Mouse (Mus musculus) layer of hippocampus, adult 9-10 months (tissue): ENCODE measurements around the gene Col4a3bp.

Source experiments
- DNase-seq: peaks from one replicate; pipeline ENCODE4 v3.0.0; 2022; ENCODE audit warnings: low spot score

The Col4a3bp gene

GRCm38 (mm10) chr13:96542081-96542889 lies at the start of gene Col4a3bp, which contains the start of gene Polk:
Col4a3bp (plus strand) TSS chr13:96542618.
Polk (minus strand) TSS chr13:96542579.
- peak; percentile 93 for DNase-seq

GRCm38 (mm10) chr13:96496630-96497029 lies 45.8 kb upstream of the Col4a3bp start:
- DNase-seq, result no peak

- no peak for DNase-seq
Measured at GRCm38 (mm10) chr13:96499891-96500290, 42.5 kb upstream of the Col4a3bp start.

- DNase-seq, result no peak
Measured at GRCm38 (mm10) chr13:96505661-96506060, 36.8 kb upstream of the Col4a3bp start.

- DNase-seq, result no peak
Measured at GRCm38 (mm10) chr13:96506313-96506712, 36.1 kb upstream of the Col4a3bp start.

- no peak for DNase-seq
Measured at GRCm38 (mm10) chr13:96507541-96507940, 34.9 kb upstream of the Col4a3bp start.

GRCm38 (mm10) chr13:96510635-96511034 lies 31.8 kb upstream of the Col4a3bp start:
- DNase-seq, result no peak

GRCm38 (mm10) chr13:96511262-96511661 lies 31.2 kb upstream of the Col4a3bp start:
- DNase-seq, result no peak

GRCm38 (mm10) chr13:96511893-96512292 lies 30.5 kb upstream of the Col4a3bp start:
- no peak for DNase-seq

GRCm38 (mm10) chr13:96514154-96514942 lies 28.1 kb upstream of the Col4a3bp start:
- no peak for DNase-seq

- DNase-seq, result no peak
Measured at GRCm38 (mm10) chr13:96516249-96516648, 26.2 kb upstream of the Col4a3bp start.

- DNase-seq, result no peak
Measured at GRCm38 (mm10) chr13:96517335-96517734, 25.1 kb upstream of the Col4a3bp start.

GRCm38 (mm10) chr13:96521294-96521693 lies 21.1 kb upstream of the Col4a3bp start:
- no peak for DNase-seq

GRCm38 (mm10) chr13:96527022-96527421 lies 15.4 kb upstream of the Col4a3bp start:
- DNase-seq, result no peak

GRCm38 (mm10) chr13:96527856-96528255 lies 14.6 kb upstream of the Col4a3bp start:
- no peak for DNase-seq

- no peak for DNase-seq
Measured at GRCm38 (mm10) chr13:96528776-96529175, 13.6 kb upstream of the Col4a3bp start.

- DNase-seq, result no peak
Measured at GRCm38 (mm10) chr13:96529542-96529941, 12.9 kb upstream of the Col4a3bp start.

- no peak for DNase-seq
Measured at GRCm38 (mm10) chr13:96530064-96530463, 12.4 kb upstream of the Col4a3bp start.

GRCm38 (mm10) chr13:96532176-96532575 lies 10.2 kb upstream of the Col4a3bp start:
- no peak for DNase-seq

- DNase-seq, result no peak
Measured at GRCm38 (mm10) chr13:96533742-96534141, 8.7 kb upstream of the Col4a3bp start.

GRCm38 (mm10) chr13:96536821-96537572 lies 5.4 kb upstream of the Col4a3bp start:
- no peak for DNase-seq

- DNase-seq, result no peak
Measured at GRCm38 (mm10) chr13:96538103-96538502, 4.3 kb upstream of the Col4a3bp start.
